Mouse (Mus musculus): ENCODE data around the gene Cbarp.

GRCm38 (mm10) chr10:80140666-80141035 is at the start of gene Cbarp:
- TF ChIP-seq CTCF (IDR thresholded peaks at IDR 0.05; ENCODE audit: low read depth) (no peak), EP300 (IDR thresholded peaks at IDR 0.05; ENCODE audit: low read depth) (no peak)

Data from liver, embryonic 14.5 days (tissue).